Mouse (Mus musculus) kidney, adult 2 months (tissue): ENCODE data around the gene Sos1.

Experiments used
- CTCF ChIP-seq: fragments of 200-500 bp; conservative IDR thresholded peaks from 2 replicates; pipeline ENCODE4 v1.5.1; 2011; ENCODE audit warnings: low read depth, mild to moderate bottlenecking, control low read depth, low read length, moderate library complexity, mixed read lengths; ENCODE audit not compliant: insufficient read depth, insufficient read length
- POLR2A ChIP-seq: fragments of 200-500 bp; IDR thresholded peaks from one replicate; pipeline ENCODE4 v1.6.1; 2011; ENCODE audit warnings: low read depth, low read length, control low read depth

DNA sequence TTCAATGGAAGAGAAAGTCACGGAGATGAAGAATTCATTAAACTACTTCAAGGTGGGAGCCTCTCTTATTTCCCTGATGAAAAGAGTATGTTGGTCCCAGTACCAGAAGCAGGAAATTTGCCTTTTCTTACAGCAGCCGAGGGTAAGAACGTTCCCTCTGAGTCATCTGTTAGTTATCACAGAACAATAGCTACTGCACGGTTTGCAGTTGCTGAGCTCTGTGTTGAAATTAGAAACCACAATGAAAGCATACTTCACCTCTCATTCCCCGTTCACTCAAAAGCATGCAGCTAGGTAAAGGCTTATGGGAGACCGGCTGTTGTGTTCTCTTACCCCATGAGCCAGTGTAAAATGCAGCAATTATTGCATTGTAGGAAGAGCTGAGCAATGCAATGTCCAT, 133.0 kb downstream of the Sos1 start:
- TF ChIP-seq CTCF: no peak
- TF ChIP-seq POLR2A: no peak
